ENCODE assay signal across 9 mouse cellular contexts in genomic region chr17:25698446-25698845, GRCm38 (mm10). TPM values are rescaled to one million over a fixed set of nuclear protein-coding genes. Genes with fewer than 3 reads are reported as not detected.
DNase-seq lines count a peak whose midpoint lies in the region; ATAC-seq lines count a peak whose summit lies in the region.
"Had no signal": no experiment of that assay in that cellular context is flagged by ENCODE, and none has a peak within 500 bp of the region (broad histone marks: within the 10 kb centered on the region; RNA-seq: fewer than 3 reads in every experiment).

No protein-coding gene starts in this region.

- peak; percentile 63 to 90 for DNase-seq in adrenal gland, adult (ENCODE audit: inconsistent age in 2 of 2, low spot score in 1 of 2)
- peak; percentile 34 for DNase-seq in gastrocnemius, postnatal 25 days
- peak; percentile 60 to 84 for DNase-seq in kidney, postnatal 25 days
- DNase-seq in lung, adult 18-20 months = peak; percentile 37 to 59
- DNase-seq in right cerebral cortex, adult 18-20 months = peak; percentile 77
- peak; percentile 38 to 75 for DNase-seq in urinary bladder, postnatal 4 days (ENCODE audit: low spot score in 2 of 2)

- ATAC-seq in CD4-positive, CD25-positive, alpha-beta regulatory T cell, adult 4 months = peak; percentile 43
- ATAC-seq in common myeloid progenitor, adult 5-6 weeks (replicated peaks; ENCODE audit: low read depth, poor library complexity, severe bottlenecking) = peak; percentile 85

RNA-seq across cellular contexts. Expression of gene Gng13, which starts 18.5 kb away (rescaled TPM):
- not detected for polyA plus RNA-seq in CD4-positive, CD25-positive, alpha-beta regulatory T cell, adult 4 months (2017; shearing (Covaris generic))
- total RNA-seq in common myeloid progenitor, adult 5-6 weeks (2017) = not detected in 2 replicates
- not detected for total RNA-seq in gastrocnemius, postnatal 25 days (2021)

RNA-seq across cellular contexts. Expression of gene Chtf18, which starts 28.8 kb away (rescaled TPM):
- polyA plus RNA-seq in CD4-positive, CD25-positive, alpha-beta regulatory T cell, adult 4 months (2017; shearing (Covaris generic)) = 1 to 10 TPM; 3.5 to 5.9 TPM
- 17.0 and 28.5 TPM in 2 replicates for total RNA-seq in common myeloid progenitor, adult 5-6 weeks (2017)
- 1 to 10 TPM in 1 of 2 experiments, under 1 TPM in 1; 0.33 to 1.2 TPM for total RNA-seq in gastrocnemius, postnatal 25 days (2021)

RNA-seq across cellular contexts. Expression of gene Rpusd1, which starts 29.0 kb away (rescaled TPM):
- polyA plus RNA-seq in CD4-positive, CD25-positive, alpha-beta regulatory T cell, adult 4 months (2017; shearing (Covaris generic)) = 10 to 100 TPM; 12.8 to 16.8 TPM
- total RNA-seq in common myeloid progenitor, adult 5-6 weeks (2017) = 3.0 and 3.9 TPM in 2 replicates
- total RNA-seq in gastrocnemius, postnatal 25 days (2021) = 1 to 10 TPM; 2.9 to 3.9 TPM

RNA-seq across cellular contexts. Expression of gene Mslnl, which starts 37.4 kb away (rescaled TPM):
- polyA plus RNA-seq in CD4-positive, CD25-positive, alpha-beta regulatory T cell, adult 4 months (2017; shearing (Covaris generic)) = not detected
- not detected in 2 replicates for total RNA-seq in common myeloid progenitor, adult 5-6 weeks (2017)
- not detected for total RNA-seq in gastrocnemius, postnatal 25 days (2021)
- polyA plus RNA-seq: heart, embryonic 14.5 days had no signal

RNA-seq across cellular contexts. Expression of gene Msln, which starts 55.7 kb away (rescaled TPM):
- not detected for polyA plus RNA-seq in CD4-positive, CD25-positive, alpha-beta regulatory T cell, adult 4 months (2017; shearing (Covaris generic))
- total RNA-seq in common myeloid progenitor, adult 5-6 weeks (2017) = not detected in 2 replicates
- under 1 TPM; 0.43 to 0.62 TPM for total RNA-seq in gastrocnemius, postnatal 25 days (2021)

Comparison
In these comparisons a context has a peak if more than half of its experiments do, and no peak if none do; other contexts are left out.
1. Peak in every context shown above with its lines: DNase-seq and ATAC-seq.